Mouse (Mus musculus): ENCODE results near the gene N4bp3. TPM values are rescaled to one million over a fixed set of nuclear protein-coding genes. Genes with fewer than 3 reads are reported as not detected.
"Not testable (repeated sequence)": the region's sequence is repeated elsewhere in the genome, so short reads cannot be mapped to it uniquely, and the experiment has no call there.

Gene N4bp3
- total RNA-seq, 1 experiment from 2014 or later = 12.3 TPM

DNA sequence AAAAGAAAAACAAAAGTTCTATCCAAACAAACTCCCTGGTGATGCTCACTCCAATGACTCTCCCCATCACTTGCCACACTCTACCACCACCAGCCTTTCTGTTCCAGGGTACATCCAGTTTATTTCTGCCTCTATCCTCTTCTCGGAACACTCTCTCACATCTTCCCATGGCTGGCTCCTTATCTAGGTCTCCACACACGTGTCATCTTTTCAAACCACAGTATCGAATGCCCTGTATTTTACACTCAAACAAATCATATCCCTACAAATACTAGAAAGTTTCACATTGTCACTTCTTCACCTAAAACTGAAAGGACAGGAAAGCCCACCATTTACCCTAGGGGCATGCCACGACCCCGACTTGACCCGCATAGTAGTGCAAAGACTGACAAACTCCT, 15.5 kb downstream of the N4bp3 start:
- ATAC-seq (ENCODE audit: extremely low read depth, insufficient number of reproducible peaks, low FRiP score, poor library complexity, severe bottlenecking) = no peak

GRCm38 (mm10) chr11:51633721-51634120, 16.9 kb downstream of the N4bp3 start:
- ATAC-seq (ENCODE audit: extremely low read depth, insufficient number of reproducible peaks, low FRiP score, poor library complexity, severe bottlenecking) = no peak

- ATAC-seq (ENCODE audit: extremely low read depth, insufficient number of reproducible peaks, low FRiP score, poor library complexity, severe bottlenecking) = not testable (repeated sequence)
These were observed 17.4 kb downstream of the N4bp3 start for GRCm38 (mm10) chr11:51633200-51633599.

DNA sequence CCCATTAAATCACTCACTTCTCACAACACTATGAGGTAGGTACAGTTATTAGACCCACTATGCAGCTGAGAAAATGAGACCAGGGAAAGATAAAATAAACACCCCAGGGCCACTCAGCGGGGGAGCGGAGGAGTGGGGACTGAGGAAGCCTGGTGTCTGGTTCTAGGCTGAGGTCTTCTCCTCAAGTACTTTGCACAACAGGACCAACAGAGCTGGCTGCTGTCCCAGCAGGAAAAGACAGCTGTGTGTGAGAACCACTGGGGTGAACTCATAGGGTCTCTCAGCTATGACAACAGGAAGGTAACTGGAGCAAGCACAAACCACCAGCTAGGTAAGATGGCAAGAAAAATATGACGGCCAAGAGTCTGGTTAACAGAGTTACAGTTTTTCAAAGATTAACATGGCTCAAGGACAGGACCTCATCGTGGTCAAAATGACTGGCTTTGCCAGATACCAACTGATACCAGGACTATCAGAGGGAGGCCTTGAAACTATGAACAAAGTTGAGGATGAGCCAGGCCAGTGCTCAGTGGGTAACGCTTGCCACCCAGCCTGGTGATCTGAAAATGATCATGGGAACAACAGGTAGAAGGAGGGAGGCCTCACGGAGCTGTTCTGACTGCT, 18.4 kb downstream of the N4bp3 start:
- no peak for ATAC-seq (ENCODE audit: extremely low read depth, insufficient number of reproducible peaks, low FRiP score, poor library complexity, severe bottlenecking)

- no peak for ATAC-seq (ENCODE audit: extremely low read depth, insufficient number of reproducible peaks, low FRiP score, poor library complexity, severe bottlenecking)
These were observed 20.9 kb downstream of the N4bp3 start for GRCm38 (mm10) chr11:51629651-51630314.

GRCm38 (mm10) chr11:51627907-51628306, 22.7 kb downstream of the N4bp3 start:
- ATAC-seq (ENCODE audit: extremely low read depth, insufficient number of reproducible peaks, low FRiP score, poor library complexity, severe bottlenecking) = no peak

DNA sequence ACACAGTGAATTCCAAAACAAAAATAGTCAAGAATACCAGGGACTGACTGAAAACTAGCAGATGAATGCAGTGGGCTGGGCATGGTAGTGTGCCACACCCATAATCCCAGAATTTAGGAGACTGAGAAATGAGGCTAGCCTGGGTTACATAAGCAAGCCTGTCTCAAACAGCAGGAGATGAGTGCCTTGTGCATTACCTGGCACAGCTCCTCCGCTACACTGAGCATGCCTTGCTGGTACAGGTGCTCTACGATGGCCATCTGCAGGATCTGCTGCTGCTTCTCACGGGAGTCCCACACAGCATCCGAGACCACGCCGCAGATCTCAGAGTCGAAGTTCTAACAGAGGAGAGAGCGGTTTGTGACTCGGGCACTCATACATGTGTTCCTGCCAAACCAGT, 23.2 kb downstream of the N4bp3 start:
- no peak for ATAC-seq (ENCODE audit: extremely low read depth, insufficient number of reproducible peaks, low FRiP score, poor library complexity, severe bottlenecking)

DNA sequence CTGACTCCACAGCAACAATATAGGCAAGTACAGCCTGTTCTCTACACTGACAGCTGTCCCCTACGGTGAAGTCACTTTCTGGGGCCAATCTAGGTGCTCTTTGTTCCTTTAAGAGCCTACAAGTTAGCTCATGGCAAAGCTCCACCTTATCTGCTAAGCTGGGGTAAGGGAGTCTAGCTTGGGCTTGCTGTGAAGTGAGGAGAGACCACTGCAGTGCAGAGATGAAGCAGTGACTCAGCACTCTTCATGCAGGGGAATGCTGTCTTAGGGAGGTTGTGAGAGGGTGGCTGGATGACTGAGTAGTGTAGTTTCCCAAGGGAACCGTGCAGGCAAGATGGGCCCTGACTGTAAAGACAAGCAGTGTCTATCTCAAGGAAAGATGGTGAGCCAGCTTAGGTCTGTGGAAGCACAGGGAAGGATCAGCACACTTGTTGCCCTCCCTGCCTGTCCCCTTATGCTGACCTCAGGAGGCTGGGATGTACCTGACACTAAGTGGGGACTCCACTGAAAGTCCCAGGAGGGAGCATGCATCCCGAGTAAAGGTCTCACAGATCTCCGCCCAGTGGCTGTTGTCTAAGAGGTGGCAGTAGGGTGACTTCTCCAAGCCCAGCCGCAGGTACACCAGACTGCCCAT, 25.3 kb downstream of the N4bp3 start:
- ATAC-seq (ENCODE audit: extremely low read depth, insufficient number of reproducible peaks, low FRiP score, poor library complexity, severe bottlenecking) = no peak

GRCm38 (mm10) chr11:51622971-51623491, 27.6 kb downstream of the N4bp3 start:
- no peak for ATAC-seq (ENCODE audit: extremely low read depth, insufficient number of reproducible peaks, low FRiP score, poor library complexity, severe bottlenecking)

DNA sequence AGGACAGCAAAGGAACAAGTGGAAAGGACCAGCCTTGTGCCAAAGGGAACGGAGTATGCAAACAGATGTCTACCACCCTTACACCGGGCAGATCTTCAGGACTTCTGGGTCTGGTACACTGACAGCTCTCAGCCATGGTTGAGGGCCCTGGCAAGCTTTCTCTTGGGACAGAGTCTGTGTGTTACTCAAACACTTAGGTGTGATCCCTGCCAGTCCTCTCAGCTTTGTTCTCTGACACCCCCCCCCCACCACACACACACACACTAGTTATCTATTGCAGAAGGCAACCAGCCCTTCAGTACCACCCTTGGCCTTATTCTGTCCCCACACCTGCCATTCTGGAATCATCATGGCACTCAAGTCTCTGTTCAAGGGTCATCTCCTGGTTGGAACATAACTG, 28.9 kb downstream of the N4bp3 start:
- no peak for ATAC-seq (ENCODE audit: extremely low read depth, insufficient number of reproducible peaks, low FRiP score, poor library complexity, severe bottlenecking)

DNA sequence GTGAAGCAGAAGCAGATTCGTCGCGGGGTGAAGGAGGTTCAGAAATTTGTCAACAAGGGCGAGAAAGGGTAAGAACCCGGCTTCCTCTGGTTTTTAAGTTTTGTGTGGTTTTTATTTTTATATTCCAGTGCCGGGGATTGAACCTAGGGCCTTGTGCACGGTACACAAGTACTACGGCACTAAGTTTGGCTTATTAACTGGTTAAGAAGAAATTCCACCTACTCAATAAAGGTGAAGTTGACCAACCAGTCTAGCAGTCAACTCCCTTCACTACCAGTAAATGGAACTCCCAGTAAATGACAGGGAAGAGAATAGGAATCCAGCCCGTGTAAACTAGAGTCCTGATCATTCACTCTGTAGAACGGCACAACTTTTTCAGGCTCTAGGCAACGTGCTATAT, 30.6 kb downstream of the N4bp3 start:
- no peak for ATAC-seq (ENCODE audit: extremely low read depth, insufficient number of reproducible peaks, low FRiP score, poor library complexity, severe bottlenecking)

GRCm38 (mm10) chr11:51619409-51620060, 31.1 kb downstream of the N4bp3 start, which contains the start of gene Nhp2:
Nhp2 (plus strand) TSS chr11:51619735.
- ATAC-seq (ENCODE audit: extremely low read depth, insufficient number of reproducible peaks, low FRiP score, poor library complexity, severe bottlenecking) = peak; percentile 86

- no peak for ATAC-seq (ENCODE audit: extremely low read depth, insufficient number of reproducible peaks, low FRiP score, poor library complexity, severe bottlenecking)
These were observed 31.7 kb downstream of the N4bp3 start for GRCm38 (mm10) chr11:51618894-51619408.

- peak; percentile 65 for ATAC-seq (ENCODE audit: extremely low read depth, insufficient number of reproducible peaks, low FRiP score, poor library complexity, severe bottlenecking)
These were observed 32.9 kb downstream of the N4bp3 start for GRCm38 (mm10) chr11:51617693-51618092.

GRCm38 (mm10) chr11:51616113-51616512, 34.5 kb downstream of the N4bp3 start:
- not testable (repeated sequence) for ATAC-seq (ENCODE audit: extremely low read depth, insufficient number of reproducible peaks, low FRiP score, poor library complexity, severe bottlenecking)

- peak; percentile 69 for ATAC-seq (ENCODE audit: extremely low read depth, insufficient number of reproducible peaks, low FRiP score, poor library complexity, severe bottlenecking)
These were observed 35.0 kb downstream of the N4bp3 start for GRCm38 (mm10) chr11:51615601-51616000.

DNA sequence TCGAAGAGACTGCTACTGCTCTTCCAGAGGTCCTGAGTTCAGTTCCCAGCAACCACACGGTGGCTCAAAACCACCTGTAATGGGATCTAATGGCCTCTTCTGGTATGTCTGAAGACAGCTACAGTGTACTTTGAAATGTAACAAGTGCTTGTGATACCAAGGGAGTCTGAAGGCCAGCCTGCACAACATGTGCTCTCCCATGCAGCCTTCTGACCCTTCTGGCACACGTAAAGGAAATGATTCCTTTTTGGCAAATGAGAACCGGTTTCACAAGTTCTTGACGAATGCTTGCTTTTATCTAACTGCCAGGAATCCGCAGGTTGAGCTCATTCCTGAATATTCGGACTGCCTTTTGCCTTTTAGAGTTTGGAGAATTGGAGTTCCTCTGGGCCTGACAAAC, 35.5 kb downstream of the N4bp3 start:
- ATAC-seq (ENCODE audit: extremely low read depth, insufficient number of reproducible peaks, low FRiP score, poor library complexity, severe bottlenecking) = no peak

DNA sequence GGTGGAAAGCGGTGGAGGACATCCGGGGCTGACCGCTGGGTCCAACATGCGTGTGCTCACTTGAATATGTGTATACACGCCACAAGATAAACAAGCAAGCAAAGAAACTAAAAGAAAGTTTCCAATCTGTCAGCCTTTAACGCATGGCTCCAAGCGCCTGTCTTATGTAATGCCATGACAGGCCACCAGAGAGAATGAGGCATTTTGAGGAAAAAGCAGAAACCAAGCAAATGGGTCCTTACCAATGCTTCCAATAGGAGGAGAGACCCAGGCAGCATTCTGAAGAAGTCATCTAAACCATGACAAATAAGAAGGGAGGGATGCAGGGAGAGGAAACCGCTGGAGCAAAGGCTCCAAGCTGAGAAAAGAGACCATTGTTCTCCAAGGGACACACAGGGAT, 36.4 kb downstream of the N4bp3 start:
- no peak for ATAC-seq (ENCODE audit: extremely low read depth, insufficient number of reproducible peaks, low FRiP score, poor library complexity, severe bottlenecking)

GRCm38 (mm10) chr11:51609940-51610339, 40.7 kb downstream of the N4bp3 start:
- ATAC-seq (ENCODE audit: extremely low read depth, insufficient number of reproducible peaks, low FRiP score, poor library complexity, severe bottlenecking) = not testable (repeated sequence)

Data from neutrophil, adult 5-6 weeks (primary cell).